Mouse (Mus musculus) kidney, embryonic 14.5 days (tissue): ENCODE measurements around the gene Adipor1. TPM values are rescaled to one million over a fixed set of nuclear protein-coding genes. Genes with fewer than 3 reads are reported as not detected.

Source experiments
- ATAC-seq: fragments of 200-750 bp; cut with Nextera tagmentation; 2 replicates; pipeline ENCODE4 v1.8.0; 2017; ENCODE audit warnings: moderate number of reproducible peaks, mild to moderate bottlenecking, moderate TSS enrichment, moderate library complexity; ENCODE audit not compliant: low FRiP score, low TSS enrichment
- H3K27ac ChIP-seq: fragments of 300-500 bp; sonication (generic); 2 replicates; pipeline ENCODE4 v1.5.1; 2014; ENCODE audit warnings: low read depth, mild to moderate bottlenecking, low read length, moderate library complexity, mixed read lengths
- H3K27me3 ChIP-seq: fragments of 300-500 bp; sonication (generic); 2 replicates; pipeline ENCODE4 v1.6.1; 2014; ENCODE audit warnings: mild to moderate bottlenecking, low read length; ENCODE audit not compliant: control insufficient read depth, insufficient read depth
- H3K36me3 ChIP-seq: fragments of 300-500 bp; sonication (generic); 2 replicates; pipeline ENCODE4 v1.6.1; 2014; ENCODE audit warnings: low read length, mixed read lengths; ENCODE audit not compliant: control insufficient read depth, insufficient read depth
- H3K4me1 ChIP-seq: fragments of 300-500 bp; sonication (generic); 2 replicates; pipeline ENCODE4 v1.6.1; 2014; ENCODE audit warnings: low read length, mixed read lengths; ENCODE audit not compliant: control insufficient read depth, insufficient read depth
- H3K4me2 ChIP-seq: fragments of 300-500 bp; sonication (generic); replicated peaks from 2 replicates; pipeline ENCODE4 v1.6.1; 2014; ENCODE audit warnings: low read depth, mild to moderate bottlenecking, low read length
- H3K4me3 ChIP-seq: fragments of 300-500 bp; sonication (generic); 2 replicates; pipeline ENCODE4 v1.5.1; 2014; ENCODE audit warnings: mild to moderate bottlenecking, low read length
- H3K9ac ChIP-seq: fragments of 300-500 bp; sonication (generic); 2 replicates; pipeline ENCODE4 v1.6.1; 2014; ENCODE audit warnings: low read depth, mild to moderate bottlenecking, low read length, moderate library complexity
- H3K9me3 ChIP-seq: fragments of 300-500 bp; sonication (generic); 2 replicates; pipeline ENCODE4 v1.6.1; 2016; ENCODE audit warnings: low read length; ENCODE audit not compliant: control insufficient read depth
- WGBS: fragments of 180-500 bp; shearing (Covaris S2); extraction: QIAGEN DNeasy Blood & Tissue Kit; methylation state at CpG from one replicate; pipeline ENCODE4 v1.1.7; 2014; 5-methylcytosine and 5-hydroxymethylcytosine counted together
- polyA plus RNA-seq: library from polyadenylated mRNA; unstranded; fragments of >200 nt; fragmentation: Nextera tagmentation; extraction: Ambion mirVana; gene quantifications from 2 replicates; pipeline ENCODE4 v1.2.1, GENCODE M21; 2014

Gene Adipor1
- polyA plus RNA-seq, 1 experiment from 2014 or later: 91.3 TPM

DNA sequence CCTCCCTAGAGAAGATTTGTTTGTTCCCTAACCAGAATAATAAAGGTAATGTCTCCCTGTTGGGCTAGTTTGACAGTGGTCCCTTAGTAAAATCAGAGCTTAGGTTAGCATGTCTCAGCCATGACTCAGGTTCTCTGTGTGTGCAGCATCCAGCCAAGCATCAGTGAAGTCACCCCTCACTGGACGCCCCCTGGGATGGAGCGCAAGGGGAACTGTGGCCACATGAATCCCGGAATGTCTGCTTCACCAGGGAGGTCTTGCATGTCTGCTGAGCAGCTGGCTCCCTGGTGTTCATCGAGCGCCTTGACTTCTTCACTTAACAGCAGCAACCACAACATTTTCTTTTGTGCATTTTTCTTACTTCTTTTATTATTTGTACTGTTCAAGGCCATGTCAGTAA, 21.4 kb upstream of the Adipor1 start:
- H3K9ac ChIP-seq: no peak overlapping the region
- H3K27ac ChIP-seq: no peak overlapping the region
- no peak overlapping the region for H3K4me2 ChIP-seq
- no peaks in the 10 kb centered on the region for H3K4me1 ChIP-seq
- WGBS: 45% methylated on average over 5 of the region's 5 CpGs
- H3K36me3 ChIP-seq: no peaks in the 10 kb centered on the region
- no peaks in the 10 kb centered on the region for H3K27me3 ChIP-seq
- ATAC-seq: no peak
- no peak overlapping the region for H3K4me3 ChIP-seq
- no peaks in the 10 kb centered on the region for H3K9me3 ChIP-seq

GRCm38 (mm10) chr1:134398210-134398609, 17.0 kb upstream of the Adipor1 start:
- no peaks in the 10 kb centered on the region for H3K4me1 ChIP-seq
- H3K9me3 ChIP-seq: 0 out of 2 replicates have a peak, but pooled peaks cover 2% of the 10 kb centered on the region
- H3K9ac ChIP-seq: no peak overlapping the region
- H3K27me3 ChIP-seq: no peaks in the 10 kb centered on the region
- no peak for ATAC-seq
- H3K36me3 ChIP-seq: no peaks in the 10 kb centered on the region
- WGBS: 88% methylated on average over 12 of the region's 12 CpGs
- H3K4me2 ChIP-seq: no peak overlapping the region
- H3K4me3 ChIP-seq: no peak overlapping the region
- H3K27ac ChIP-seq: no peak overlapping the region

GRCm38 (mm10) chr1:134399735-134400134, 15.4 kb upstream of the Adipor1 start:
- no peak overlapping the region for H3K4me2 ChIP-seq
- no peak overlapping the region for H3K9ac ChIP-seq
- no peaks in the 10 kb centered on the region for H3K36me3 ChIP-seq
- no peaks in the 10 kb centered on the region for H3K4me1 ChIP-seq
- no peak overlapping the region for H3K4me3 ChIP-seq
- H3K9me3 ChIP-seq: 0 out of 2 replicates have a peak, but pooled peaks cover 2% of the 10 kb centered on the region
- whole genome bisulfite sequencing: 65% methylated on average over 5 of the region's 5 CpGs
- no peak for ATAC-seq
- H3K27ac ChIP-seq: no peak overlapping the region
- H3K27me3 ChIP-seq: no peaks in the 10 kb centered on the region

GRCm38 (mm10) chr1:134405509-134406413, 9.4 kb upstream of the Adipor1 start, which contains the start of gene Cyb5r1:
Gene Cyb5r1 (plus strand): TSS chr1:134405559.
- WGBS: 2% methylated on average over 43 of the region's 43 CpGs
- H3K4me3 ChIP-seq: peak within 1 kb of the TSS; percentile 59
- peak within 1 kb of the TSS; percentile 74 for H3K4me2 ChIP-seq
- peak within 1 kb of the TSS; percentile 72 for H3K27ac ChIP-seq
- H3K27me3 ChIP-seq: no peaks in the 10 kb centered on the region
- H3K4me1 ChIP-seq: peaks cover 13% of the 10 kb centered on the region
- H3K36me3 ChIP-seq: peaks cover 20% of the 10 kb centered on the region; the same call in 1 of the 2 replicates
- peak within 1 kb of the TSS; percentile 56 for H3K9ac ChIP-seq
- H3K9me3 ChIP-seq: no peaks in the 10 kb centered on the region
- ATAC-seq: peak; percentile 99

DNA sequence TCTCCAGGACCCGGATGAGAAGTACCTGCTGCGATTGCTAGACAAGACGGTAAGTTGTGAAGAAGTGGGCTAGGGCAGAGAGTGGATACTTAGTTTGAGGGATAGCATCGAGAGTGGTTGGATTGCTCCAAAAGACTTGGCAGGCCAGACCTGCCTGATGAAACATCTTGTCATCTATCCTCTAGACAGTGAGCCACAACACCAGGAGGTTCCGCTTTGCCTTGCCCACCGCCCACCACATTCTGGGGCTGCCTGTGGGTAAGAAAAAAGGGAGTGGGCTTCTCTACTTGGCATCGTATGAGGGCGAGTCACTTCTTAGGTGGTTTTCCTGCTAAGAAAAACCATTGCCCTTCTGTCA, 8.8 kb upstream of the Adipor1 start:
- Histone ChIP-seq H3K9me3 (no peaks in the 10 kb centered on the region), H3K4me3 (peak overlapping the region; percentile 59), H3K36me3 (peaks cover 25% of the 10 kb centered on the region; the same call in 1 of the 2 replicates), H3K4me2 (peak overlapping the region; percentile 74), H3K27me3 (no peaks in the 10 kb centered on the region), H3K27ac (peak overlapping the region; percentile 72; the same call in 1 of the 2 replicates), H3K4me1 (peaks cover 13% of the 10 kb centered on the region), H3K9ac (peak overlapping the region; percentile 56)
- ATAC-seq: 0 out of 2 replicates have a peak, but pooled peaks have one; percentile 21
- WGBS: 33% methylated on average over 8 of the region's 8 CpGs

DNA sequence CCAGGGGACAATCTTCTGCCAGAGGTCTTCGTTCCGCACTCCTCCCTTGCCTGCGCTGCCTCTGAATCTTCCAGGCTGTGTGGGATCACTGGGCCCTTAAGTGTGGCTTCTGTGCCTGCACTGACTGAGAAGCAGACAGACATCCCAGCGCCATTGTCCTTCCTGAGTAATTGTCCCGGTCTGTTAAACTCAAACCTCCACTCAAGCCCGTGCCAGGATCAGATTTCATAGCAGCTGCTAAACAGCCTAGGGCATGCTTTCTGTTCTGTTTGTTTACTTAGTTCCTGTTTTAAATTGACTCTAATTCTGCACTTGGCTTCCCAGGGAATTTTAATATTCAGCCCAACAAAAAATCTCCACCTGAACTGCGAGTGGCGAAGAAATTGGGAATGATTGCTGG, 7.1 kb upstream of the Adipor1 start:
- no peak overlapping the region; the same call in 1 of the 2 replicates for H3K4me2 ChIP-seq

DNA sequence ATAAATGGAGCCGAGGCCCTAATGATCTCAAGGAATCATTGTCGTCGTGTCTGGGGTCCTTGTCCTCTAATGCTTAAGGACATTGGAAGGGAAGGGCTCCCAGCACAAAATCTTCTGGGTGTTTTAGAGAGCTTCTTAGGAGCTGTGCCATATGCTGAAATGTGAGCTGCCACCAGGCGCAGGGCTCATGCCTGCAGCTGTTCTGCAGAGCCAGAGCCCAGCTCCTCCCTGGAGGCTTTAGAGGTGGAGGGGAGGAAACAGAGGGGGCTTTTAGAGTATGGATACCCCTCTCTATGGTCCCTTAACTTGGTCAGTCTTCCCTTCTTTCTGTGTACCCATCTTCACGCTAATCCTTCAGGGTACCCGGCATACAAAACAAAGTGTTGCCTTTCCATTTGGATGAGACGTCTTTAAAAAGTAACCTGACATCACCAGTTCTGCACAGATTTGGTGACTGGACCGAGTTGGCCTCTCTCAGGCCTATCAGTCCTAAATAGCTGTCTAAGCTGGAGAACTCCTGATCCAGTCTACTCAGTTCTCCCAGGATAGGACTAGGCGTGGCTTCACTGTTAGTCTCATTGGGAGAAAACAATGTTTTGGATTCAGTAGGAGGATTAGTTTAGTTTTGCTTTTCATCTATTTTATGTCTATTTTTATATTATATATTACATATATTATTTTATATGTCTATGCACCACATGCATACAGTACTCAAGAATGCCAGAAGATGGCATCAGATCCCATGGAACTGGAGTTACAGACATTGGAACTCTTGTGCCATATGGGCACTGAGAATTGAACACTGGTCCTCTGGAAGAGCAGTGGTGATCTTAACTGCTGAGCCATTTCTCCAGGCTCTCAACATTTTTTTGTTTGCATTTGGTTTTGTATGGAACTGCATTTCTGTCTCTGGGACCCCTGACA, 3.2 kb upstream of the Adipor1 start:
- ATAC-seq: no peak
- H3K27me3 ChIP-seq: no peaks in the 10 kb centered on the region
- 87% methylated on average over 9 of the region's 9 CpGs for WGBS
- H3K4me3 ChIP-seq: no peak overlapping the region
- H3K36me3 ChIP-seq: peaks cover 25% of the 10 kb centered on the region; the same call in 1 of the 2 replicates
- no peak overlapping the region for H3K9ac ChIP-seq
- peaks cover 26% of the 10 kb centered on the region for H3K4me1 ChIP-seq
- H3K4me2 ChIP-seq: no peak overlapping the region
- H3K27ac ChIP-seq: no peak overlapping the region
- no peaks in the 10 kb centered on the region for H3K9me3 ChIP-seq

More for the DNA sequence above, 7.1 kb upstream of the Adipor1 start:
- H3K4me1 ChIP-seq: peaks cover 13% of the 10 kb centered on the region
- WGBS: 46% methylated on average over 8 of the region's 8 CpGs
- H3K4me3 ChIP-seq: no peak overlapping the region
- H3K36me3 ChIP-seq: peaks cover 25% of the 10 kb centered on the region; the same call in 1 of the 2 replicates
- no peak overlapping the region for H3K9ac ChIP-seq
- no peaks in the 10 kb centered on the region for H3K9me3 ChIP-seq
- no peaks in the 10 kb centered on the region for H3K27me3 ChIP-seq
- peak overlapping the region; percentile 78 for H3K27ac ChIP-seq
- peak; percentile 62 for ATAC-seq

DNA sequence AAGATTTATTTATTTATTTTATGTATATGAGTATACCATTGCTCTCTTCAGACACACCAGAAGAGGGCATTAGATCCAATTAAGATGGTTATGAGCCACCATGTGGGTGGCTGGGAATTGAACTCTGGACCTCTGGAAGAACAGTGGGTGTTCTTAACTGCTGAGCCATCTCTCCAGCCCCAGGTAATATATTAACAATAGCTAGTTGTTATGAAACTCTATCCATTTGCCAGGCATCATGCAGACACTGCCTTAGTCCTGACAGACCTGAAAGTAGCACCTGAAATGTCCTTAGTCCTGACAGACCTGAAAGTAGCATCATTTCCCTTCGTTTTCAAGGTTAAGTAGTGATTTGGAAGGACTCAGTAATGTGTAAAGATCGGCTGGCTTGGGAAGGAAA, 1.1 kb upstream of the Adipor1 start:
- H3K4me2 ChIP-seq: peak overlapping the region; percentile 53; the same call in 1 of the 2 replicates
- no peak overlapping the region for H3K4me3 ChIP-seq
- ATAC-seq: no peak
- no peak overlapping the region for H3K9ac ChIP-seq
- H3K4me1 ChIP-seq: peaks cover 32% of the 10 kb centered on the region
- peaks cover 23% of the 10 kb centered on the region; the same call in 1 of the 2 replicates for H3K36me3 ChIP-seq
- H3K27me3 ChIP-seq: no peaks in the 10 kb centered on the region
- H3K9me3 ChIP-seq: no peaks in the 10 kb centered on the region
- WGBS: 34% methylated on average over 2 of the region's 2 CpGs
- peak overlapping the region; percentile 95 for H3K27ac ChIP-seq
